Mouse (Mus musculus) lung, postnatal 0 days (tissue): Measurements from ENCODE around the gene Tpst1.

Source experiments
- CTCF ChIP-seq: IDR thresholded peaks from 2 replicates; pipeline ENCODE4 v1.5.1; 2016; ENCODE audit warnings: antibody characterized with exemption, mild to moderate bottlenecking
- EP300 ChIP-seq: IDR thresholded peaks from 2 replicates; pipeline ENCODE4 v1.6.1; 2016; ENCODE audit warnings: antibody characterized with exemption, mild to moderate bottlenecking, control low read depth

DNA sequence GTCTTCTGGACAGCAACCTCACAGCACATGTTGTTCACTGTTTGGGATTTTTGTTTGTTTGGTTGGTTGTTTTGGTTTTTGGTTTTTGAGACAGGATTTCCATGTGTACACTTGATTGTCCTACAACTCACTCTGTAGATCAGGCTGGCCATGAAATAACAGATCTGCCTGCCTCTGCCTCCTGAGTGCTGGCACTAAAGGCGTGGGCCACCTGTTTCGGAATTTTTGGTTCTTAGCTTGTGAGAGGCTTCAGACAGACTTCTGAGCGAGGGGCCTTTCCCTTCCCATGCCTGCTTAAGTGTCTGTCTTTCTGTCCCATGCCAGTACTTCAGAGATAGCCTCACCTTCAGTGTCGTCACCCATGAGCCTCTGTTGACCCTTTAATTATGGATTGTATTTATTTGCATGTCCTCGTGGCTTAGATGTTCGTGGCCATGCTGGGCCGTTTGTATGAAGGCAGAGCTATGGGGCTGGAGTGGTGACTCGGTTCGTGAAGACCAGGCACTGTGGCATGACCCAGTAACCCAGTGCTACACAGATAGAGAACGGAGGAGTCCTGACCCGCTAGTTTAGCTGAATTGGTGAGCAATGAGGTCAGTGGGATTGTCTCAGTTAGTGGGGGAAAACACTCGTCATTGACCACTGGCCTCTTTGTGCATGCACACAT lies 47.1 kb downstream of the Tpst1 start:
- TF ChIP-seq CTCF (no peak), EP300 (no peak)
